Mouse (Mus musculus): Measurements from ENCODE around the gene Clec16a. TPM values are rescaled to one million over a fixed set of nuclear protein-coding genes. Genes with fewer than 3 reads are reported as not detected.

The Clec16a gene
- polyA plus RNA-seq, 1 experiment from 2014 or later, result 32.5 TPM

DNA sequence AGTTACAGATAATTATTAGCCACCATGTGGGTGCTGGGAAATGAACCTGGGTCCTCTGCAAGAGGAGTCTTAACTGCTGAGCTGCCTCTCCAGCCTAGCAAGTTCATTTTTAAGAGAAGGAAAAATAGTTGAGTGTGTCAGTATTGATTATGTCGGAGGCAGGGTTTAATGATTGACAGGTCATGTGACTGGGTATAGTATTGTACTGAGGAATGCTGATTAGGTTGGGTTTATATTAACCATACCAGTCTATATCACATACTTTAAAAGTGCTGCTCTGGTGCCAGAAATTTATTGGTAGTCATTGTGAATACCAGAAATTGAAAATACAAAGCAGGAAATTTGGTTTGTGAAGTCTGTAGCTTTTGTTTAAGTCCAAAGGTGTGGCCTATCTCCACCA, 130.5 kb downstream of the Clec16a start:
- no peak overlapping the region for H3K9ac ChIP-seq (ENCODE audit: low read depth, low read length)
- no peak for TF ChIP-seq CTCF (IDR thresholded peaks at IDR 0.05; ENCODE audit: low read depth)
- H3K4me1 ChIP-seq (replicated peaks; ENCODE audit: insufficient read depth, low read length), result no peaks in the 10 kb centered on the region; the same call in 1 of the 2 replicates
- no peaks in the 10 kb centered on the region for H3K27me3 ChIP-seq (ENCODE audit: insufficient read depth, low read length)
- no peaks in the 10 kb centered on the region for H3K36me3 ChIP-seq (ENCODE audit: insufficient read depth, low read length)
- 52% methylated on average over 1 of the region's 1 CpGs for WGBS
- H3K4me3 ChIP-seq (replicated peaks; ENCODE audit: low read depth, low read length), result no peak overlapping the region
- ATAC-seq (replicated peaks; ENCODE audit: low FRiP score, low read depth), result no peak
- no peak overlapping the region for H3K4me2 ChIP-seq (ENCODE audit: low read length)
- DNase-seq (ENCODE audit: low spot score), result no peak
- H3K27ac ChIP-seq, result no peak overlapping the region; the same call in 1 of the 2 replicates
- no peaks in the 10 kb centered on the region for H3K9me3 ChIP-seq (replicated peaks; ENCODE audit: low read length)

DNA sequence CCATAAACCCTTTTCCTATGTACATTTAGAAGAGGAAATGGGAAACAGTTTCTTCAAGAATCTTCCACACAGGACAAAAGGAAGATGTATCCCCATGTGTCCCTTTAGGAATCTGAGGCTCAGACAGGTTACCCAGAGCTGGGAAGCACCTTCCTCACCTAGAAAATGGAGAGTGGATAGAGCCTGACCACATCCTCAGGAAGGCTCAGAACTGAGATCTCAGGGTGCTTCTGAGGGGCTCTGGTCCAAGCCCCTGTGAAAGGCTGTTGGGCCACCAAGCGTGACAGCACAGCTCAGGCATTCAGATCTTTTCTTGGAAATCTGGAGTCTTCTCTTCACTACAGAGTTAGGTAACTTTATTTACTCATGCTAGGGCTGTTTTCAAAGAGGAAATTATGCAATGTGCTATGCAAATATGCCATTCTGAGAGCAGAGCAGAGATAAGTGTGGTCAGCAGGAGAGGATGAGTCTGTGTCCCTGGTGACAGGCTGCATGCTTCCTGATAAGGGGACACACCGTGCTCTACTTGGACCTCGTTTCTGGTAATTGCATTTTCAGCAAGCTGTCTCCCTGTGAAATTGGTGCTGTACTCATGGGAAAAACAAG, 131.4 kb downstream of the Clec16a start:
- H3K27me3 ChIP-seq (ENCODE audit: insufficient read depth, low read length), result no peaks in the 10 kb centered on the region
- no peak for DNase-seq (ENCODE audit: low spot score)
- H3K9me3 ChIP-seq (replicated peaks; ENCODE audit: low read length), result no peaks in the 10 kb centered on the region
- H3K4me2 ChIP-seq (ENCODE audit: low read length), result no peak overlapping the region
- TF ChIP-seq CTCF (IDR thresholded peaks at IDR 0.05; ENCODE audit: low read depth), result no peak
- H3K4me3 ChIP-seq (replicated peaks; ENCODE audit: low read depth, low read length), result no peak overlapping the region
- 56% methylated on average over 3 of the region's 3 CpGs for WGBS
- H3K9ac ChIP-seq (ENCODE audit: low read depth, low read length), result no peak overlapping the region
- no peaks in the 10 kb centered on the region; the same call in 1 of the 2 replicates for H3K4me1 ChIP-seq (replicated peaks; ENCODE audit: insufficient read depth, low read length)
- H3K27ac ChIP-seq, result peak overlapping the region; percentile 56; the same call in 1 of the 2 replicates
- no peaks in the 10 kb centered on the region for H3K36me3 ChIP-seq (ENCODE audit: insufficient read depth, low read length)
- ATAC-seq (replicated peaks; ENCODE audit: low FRiP score, low read depth), result no peak

DNA sequence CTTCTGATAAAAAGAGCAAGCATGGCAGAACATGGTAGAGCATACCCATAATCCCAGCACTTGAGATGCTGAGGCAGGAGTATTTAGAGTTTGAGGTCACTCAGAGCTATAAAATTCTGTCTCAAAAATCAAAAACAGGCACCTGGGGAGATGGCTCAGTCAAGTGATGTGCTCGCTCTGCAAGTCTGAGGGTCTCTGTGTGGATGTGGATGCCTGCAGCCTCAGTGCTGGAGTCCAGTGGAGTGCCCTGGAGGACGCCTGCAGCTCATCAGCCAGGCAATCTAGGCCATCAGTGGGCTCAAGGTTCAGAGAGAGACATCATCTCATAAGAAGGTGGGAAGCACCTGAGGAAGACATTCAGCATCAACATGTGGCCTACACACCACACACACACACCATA, 137.4 kb downstream of the Clec16a start:
- no peaks in the 10 kb centered on the region for H3K27me3 ChIP-seq (ENCODE audit: insufficient read depth, low read length)
- H3K4me1 ChIP-seq (replicated peaks; ENCODE audit: insufficient read depth, low read length), result no peaks in the 10 kb centered on the region
- H3K9ac ChIP-seq (ENCODE audit: low read depth, low read length), result no peak overlapping the region
- TF ChIP-seq CTCF (IDR thresholded peaks at IDR 0.05; ENCODE audit: low read depth), result no peak
- H3K4me2 ChIP-seq (ENCODE audit: low read length), result no peak overlapping the region
- H3K36me3 ChIP-seq (ENCODE audit: insufficient read depth, low read length), result no peaks in the 10 kb centered on the region
- DNase-seq (ENCODE audit: low spot score) (no peak), ATAC-seq (replicated peaks; ENCODE audit: low FRiP score, low read depth) (no peak)
- no peak overlapping the region for H3K4me3 ChIP-seq (replicated peaks; ENCODE audit: low read depth, low read length)
- WGBS, result 92% methylated on average over 2 of the region's 2 CpGs
- no peak overlapping the region for H3K27ac ChIP-seq
- no peaks in the 10 kb centered on the region for H3K9me3 ChIP-seq (replicated peaks; ENCODE audit: low read length)

DNA sequence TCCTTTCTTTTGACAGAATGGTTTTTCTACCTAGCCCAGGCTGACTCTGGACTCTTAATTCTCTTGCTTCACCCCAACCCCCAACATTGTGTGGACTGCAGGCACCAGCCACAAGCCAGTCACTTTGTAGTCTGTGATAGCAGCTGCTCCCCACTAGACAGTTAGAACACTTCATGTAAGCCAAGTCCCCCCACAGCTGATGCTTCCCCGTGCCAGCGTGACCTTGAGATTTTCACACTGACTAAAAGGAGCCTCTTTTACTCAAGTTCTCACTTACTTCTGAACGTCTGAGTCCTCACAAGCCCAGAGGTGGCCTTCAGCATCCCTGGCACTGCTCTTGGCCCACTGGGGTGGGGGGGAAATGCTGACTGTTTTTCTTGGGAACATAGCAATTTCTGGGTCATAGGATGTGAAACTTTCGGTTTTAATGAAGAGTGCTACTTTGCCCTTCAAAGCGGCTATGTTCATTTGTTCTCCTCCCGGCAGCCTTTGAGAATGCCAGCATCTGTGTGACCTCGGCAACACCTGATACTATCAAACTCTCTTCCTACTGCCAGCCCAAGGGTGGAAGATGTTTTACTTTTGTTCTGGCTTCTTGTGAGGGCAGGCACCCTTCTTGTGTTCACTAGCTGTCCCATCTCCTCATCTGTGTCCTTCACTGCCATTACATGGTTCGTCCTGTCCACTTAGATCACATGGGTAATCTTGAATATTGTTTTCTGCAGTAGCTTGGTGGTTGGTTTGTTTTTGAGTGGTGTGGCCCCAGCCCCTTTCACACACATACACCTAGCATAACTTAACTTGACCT, 138.3 kb downstream of the Clec16a start:
- Histone ChIP-seq H3K36me3 (ENCODE audit: insufficient read depth, low read length) (no peaks in the 10 kb centered on the region), H3K27me3 (ENCODE audit: insufficient read depth, low read length) (no peaks in the 10 kb centered on the region), H3K4me3 (replicated peaks; ENCODE audit: low read depth, low read length) (no peak overlapping the region), H3K4me1 (replicated peaks; ENCODE audit: insufficient read depth, low read length) (no peaks in the 10 kb centered on the region), H3K9ac (ENCODE audit: low read depth, low read length) (no peak overlapping the region), H3K27ac (no peak overlapping the region), H3K9me3 (replicated peaks; ENCODE audit: low read length) (no peaks in the 10 kb centered on the region), H3K4me2 (ENCODE audit: low read length) (no peak overlapping the region)
- no peak for ATAC-seq (replicated peaks; ENCODE audit: low FRiP score, low read depth)
- 65% methylated on average over 8 of the region's 8 CpGs for WGBS
- TF ChIP-seq CTCF (IDR thresholded peaks at IDR 0.05; ENCODE audit: low read depth), result no peak
- no peak for DNase-seq (ENCODE audit: low spot score)

DNA sequence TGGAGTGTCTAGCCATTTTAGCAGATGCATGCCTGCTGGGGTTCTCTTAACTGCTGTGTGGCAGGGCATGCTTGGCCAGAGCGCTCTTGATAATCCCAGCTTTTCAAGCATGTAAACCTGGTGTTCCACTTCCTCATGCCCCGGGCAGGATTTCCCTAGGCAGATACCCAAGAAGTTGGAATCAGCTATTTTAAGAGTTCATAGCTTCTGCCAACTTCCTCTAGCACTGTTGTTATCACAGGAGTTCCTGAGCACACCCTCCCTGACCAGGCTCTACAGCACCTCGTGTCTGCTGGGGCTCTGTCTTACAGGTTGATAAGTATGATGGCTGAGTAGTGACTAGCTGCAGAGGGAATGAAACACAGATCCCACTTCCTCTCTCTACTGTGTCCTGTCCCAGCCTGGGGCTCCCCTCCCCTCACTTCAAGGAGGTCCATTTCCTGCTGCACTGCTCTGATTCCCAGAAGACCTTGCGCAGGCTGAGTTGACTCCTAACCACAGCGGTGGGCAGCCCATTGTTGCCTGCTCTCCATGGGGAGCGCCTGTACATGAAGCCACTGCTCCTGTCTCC, 144.7 kb downstream of the Clec16a start:
- DNase-seq (ENCODE audit: low spot score) (peak; percentile 46), ATAC-seq (replicated peaks; ENCODE audit: low FRiP score, low read depth) (peak; percentile 54; the same call in 1 of the 2 replicates)

DNA sequence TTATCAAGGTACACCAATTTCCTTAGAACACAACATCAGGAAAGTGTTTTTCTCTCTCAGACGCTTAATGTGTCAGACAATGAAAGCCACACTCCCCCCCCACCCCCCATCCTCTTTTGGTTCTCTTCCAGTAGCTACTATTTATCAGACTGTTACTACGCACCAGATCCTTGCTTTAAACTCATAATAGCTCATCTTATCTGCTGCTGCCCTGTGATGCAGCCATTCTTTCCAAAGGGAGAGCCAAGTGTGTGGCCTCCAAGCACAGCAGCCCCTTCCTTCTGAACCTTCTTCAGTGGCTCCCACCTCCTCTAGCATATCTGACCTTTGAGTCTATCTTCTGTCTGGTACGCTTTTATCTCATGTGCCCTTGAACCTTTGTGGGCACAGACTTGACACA, 145.3 kb downstream of the Clec16a start:
- WGBS, result 77% methylated on average over 3 of the region's 3 CpGs
- no peaks in the 10 kb centered on the region for H3K27me3 ChIP-seq (ENCODE audit: insufficient read depth, low read length)
- H3K4me2 ChIP-seq (ENCODE audit: low read length), result no peak overlapping the region
- no peak overlapping the region for H3K27ac ChIP-seq
- no peak for TF ChIP-seq CTCF (IDR thresholded peaks at IDR 0.05; ENCODE audit: low read depth)
- no peaks in the 10 kb centered on the region for H3K36me3 ChIP-seq (ENCODE audit: insufficient read depth, low read length)
- DNase-seq (ENCODE audit: low spot score) (no peak), ATAC-seq (replicated peaks; ENCODE audit: low FRiP score, low read depth) (no peak)
- peaks cover 7% of the 10 kb centered on the region; the same call in 1 of the 2 replicates for H3K4me1 ChIP-seq (replicated peaks; ENCODE audit: insufficient read depth, low read length)
- no peak overlapping the region for H3K4me3 ChIP-seq (replicated peaks; ENCODE audit: low read depth, low read length)
- no peak overlapping the region for H3K9ac ChIP-seq (ENCODE audit: low read depth, low read length)
- no peaks in the 10 kb centered on the region for H3K9me3 ChIP-seq (replicated peaks; ENCODE audit: low read length)

More for the DNA sequence above, 144.7 kb downstream of the Clec16a start:
- Histone ChIP-seq H3K27ac (no peak overlapping the region), H3K9ac (ENCODE audit: low read depth, low read length) (no peak overlapping the region), H3K9me3 (replicated peaks; ENCODE audit: low read length) (no peaks in the 10 kb centered on the region), H3K36me3 (ENCODE audit: insufficient read depth, low read length) (no peaks in the 10 kb centered on the region), H3K27me3 (ENCODE audit: insufficient read depth, low read length) (no peaks in the 10 kb centered on the region), H3K4me2 (ENCODE audit: low read length) (no peak overlapping the region), H3K4me3 (replicated peaks; ENCODE audit: low read depth, low read length) (no peak overlapping the region), H3K4me1 (replicated peaks; ENCODE audit: insufficient read depth, low read length) (peaks cover 7% of the 10 kb centered on the region; the same call in 1 of the 2 replicates)
- 69% methylated on average over 6 of the region's 6 CpGs for WGBS
- TF ChIP-seq CTCF (IDR thresholded peaks at IDR 0.05; ENCODE audit: low read depth), result no peak

Measured in kidney, postnatal 0 days (tissue).